Mouse (Mus musculus): Measurements from ENCODE around the gene Pafah1b1. TPM values are rescaled to one million over a fixed set of nuclear protein-coding genes. Genes with fewer than 3 reads are reported as not detected.

Pafah1b1 gene
- 44.0 and 44.5 TPM in 2 replicates for polyA plus RNA-seq (2015; fragmentation: Nextera tagmentation; extraction: Ambion mirVana)

- Histone ChIP-seq H3K4me2 (replicated peaks) (peak within 1 kb of the TSS; percentile 69), H3K4me3 (replicated peaks) (peak within 1 kb of the TSS; percentile 93), H3K27me3 (no peaks in the 10 kb centered on the region), H3K27ac (replicated peaks) (peak within 1 kb of the TSS; percentile 99), H3K9me3 (replicated peaks) (no peaks in the 10 kb centered on the region), H3K9ac (peak within 1 kb of the TSS; percentile 95), H3K36me3 (no peaks in the 10 kb centered on the region), H3K4me1 (peaks cover 19% of the 10 kb centered on the region; the same call in 1 of the 2 replicates)
- WGBS = under 1% methylated on average over 54 of the region's 56 CpGs
- ATAC-seq (ENCODE audit: insufficient number of reproducible peaks, low FRiP score, low TSS enrichment, low read depth) = peak; percentile 99
Measured at GRCm38 (mm10) chr11:74724235-74724791, at the start of gene Pafah1b1. Pafah1b1 (minus strand) TSS chr11:74724670.

GRCm38 (mm10) chr11:74772386-74772785, 47.9 kb upstream of the Pafah1b1 start:
- Histone ChIP-seq H3K27ac (replicated peaks) (no peak overlapping the region), H3K27me3 (no peaks in the 10 kb centered on the region), H3K4me1 (peaks cover 21% of the 10 kb centered on the region), H3K4me2 (replicated peaks) (no peak overlapping the region), H3K9ac (no peak overlapping the region), H3K9me3 (replicated peaks) (no peaks in the 10 kb centered on the region), H3K36me3 (peaks cover 30% of the 10 kb centered on the region), H3K4me3 (replicated peaks) (no peak overlapping the region)
- ATAC-seq (ENCODE audit: insufficient number of reproducible peaks, low FRiP score, low TSS enrichment, low read depth) = no peak
- WGBS = 93% methylated on average over 2 of the region's 2 CpGs

- WGBS = 51% methylated on average over 4 of the region's 4 CpGs
- no peak for ATAC-seq (ENCODE audit: insufficient number of reproducible peaks, low FRiP score, low TSS enrichment, low read depth)
- peak overlapping the region; percentile 93 for H3K4me3 ChIP-seq (replicated peaks)
- H3K9ac ChIP-seq = no peak overlapping the region
- H3K4me1 ChIP-seq = peaks cover 21% of the 10 kb centered on the region
- H3K27ac ChIP-seq (replicated peaks) = peak overlapping the region; percentile 97; the same call in 1 of the 2 replicates
- H3K36me3 ChIP-seq = peaks cover 26% of the 10 kb centered on the region
- no peaks in the 10 kb centered on the region for H3K9me3 ChIP-seq (replicated peaks)
- H3K4me2 ChIP-seq (replicated peaks) = peak overlapping the region; percentile 79
- H3K27me3 ChIP-seq = no peaks in the 10 kb centered on the region
Measured at GRCm38 (mm10) chr11:74771650-74772049, 47.2 kb upstream of the Pafah1b1 start.

GRCm38 (mm10) chr11:74771234-74771633, 46.8 kb upstream of the Pafah1b1 start:
- Histone ChIP-seq H3K4me3 (replicated peaks) (peak overlapping the region; percentile 93), H3K4me1 (peaks cover 21% of the 10 kb centered on the region), H3K27me3 (no peaks in the 10 kb centered on the region), H3K27ac (replicated peaks) (peak overlapping the region; percentile 97), H3K9ac (peak overlapping the region; percentile 82), H3K36me3 (peaks cover 25% of the 10 kb centered on the region), H3K9me3 (replicated peaks) (no peaks in the 10 kb centered on the region), H3K4me2 (replicated peaks) (peak overlapping the region; percentile 79)
- no peak for ATAC-seq (ENCODE audit: insufficient number of reproducible peaks, low FRiP score, low TSS enrichment, low read depth)
- 13% methylated on average over 8 of the region's 8 CpGs for WGBS

- H3K4me3 ChIP-seq (replicated peaks) = peak within 1 kb of the TSS; percentile 93
- under 1% methylated on average over 43 of the region's 43 CpGs for WGBS
- no peaks in the 10 kb centered on the region for H3K9me3 ChIP-seq (replicated peaks)
- H3K36me3 ChIP-seq = peaks cover 20% of the 10 kb centered on the region
- peak within 1 kb of the TSS; percentile 82 for H3K9ac ChIP-seq
- no peaks in the 10 kb centered on the region for H3K27me3 ChIP-seq
- peak within 1 kb of the TSS; percentile 97 for H3K27ac ChIP-seq (replicated peaks)
- peak; percentile 92 for ATAC-seq (ENCODE audit: insufficient number of reproducible peaks, low FRiP score, low TSS enrichment, low read depth)
- peak within 1 kb of the TSS; percentile 79 for H3K4me2 ChIP-seq (replicated peaks)
- H3K4me1 ChIP-seq = peaks cover 21% of the 10 kb centered on the region
Measured at GRCm38 (mm10) chr11:74770595-74771207, 46.2 kb upstream of the Pafah1b1 start, which contains the start of gene Mettl16. Mettl16 (plus strand) TSS chr11:74770830.

GRCm38 (mm10) chr11:74770037-74770436, 45.6 kb upstream of the Pafah1b1 start:
- Histone ChIP-seq H3K9me3 (replicated peaks) (no peaks in the 10 kb centered on the region), H3K9ac (0 out of 2 replicates have a peak overlapping the region, but pooled peaks have one; percentile 50), H3K4me1 (peaks cover 21% of the 10 kb centered on the region), H3K4me3 (replicated peaks) (peak overlapping the region; percentile 93), H3K36me3 (peaks cover 13% of the 10 kb centered on the region), H3K4me2 (replicated peaks) (peak overlapping the region; percentile 73), H3K27me3 (no peaks in the 10 kb centered on the region), H3K27ac (replicated peaks) (peak overlapping the region; percentile 97)
- no peak for ATAC-seq (ENCODE audit: insufficient number of reproducible peaks, low FRiP score, low TSS enrichment, low read depth)
- WGBS = 74% methylated on average over 9 of the region's 9 CpGs

- 33% methylated on average over 6 of the region's 6 CpGs for WGBS
- Histone ChIP-seq H3K9ac (no peak overlapping the region), H3K36me3 (no peaks in the 10 kb centered on the region), H3K4me2 (replicated peaks) (no peak overlapping the region), H3K9me3 (replicated peaks) (no peaks in the 10 kb centered on the region), H3K27ac (replicated peaks) (no peak overlapping the region), H3K27me3 (no peaks in the 10 kb centered on the region), H3K4me3 (replicated peaks) (no peak overlapping the region), H3K4me1 (peaks cover 21% of the 10 kb centered on the region)
- ATAC-seq (ENCODE audit: insufficient number of reproducible peaks, low FRiP score, low TSS enrichment, low read depth) = no peak
Measured at GRCm38 (mm10) chr11:74768045-74768444, 43.6 kb upstream of the Pafah1b1 start.

GRCm38 (mm10) chr11:74767469-74767868, 43.0 kb upstream of the Pafah1b1 start:
- WGBS = 86% methylated on average over 4 of the region's 4 CpGs
- Histone ChIP-seq H3K4me1 (peaks cover 20% of the 10 kb centered on the region), H3K9ac (no peak overlapping the region), H3K9me3 (replicated peaks) (no peaks in the 10 kb centered on the region), H3K4me2 (replicated peaks) (no peak overlapping the region), H3K4me3 (replicated peaks) (no peak overlapping the region), H3K27ac (replicated peaks) (no peak overlapping the region), H3K27me3 (no peaks in the 10 kb centered on the region), H3K36me3 (no peaks in the 10 kb centered on the region)
- ATAC-seq (ENCODE audit: insufficient number of reproducible peaks, low FRiP score, low TSS enrichment, low read depth) = no peak

GRCm38 (mm10) chr11:74763960-74764625, 39.6 kb upstream of the Pafah1b1 start:
- no peak overlapping the region for H3K4me2 ChIP-seq (replicated peaks)
- no peaks in the 10 kb centered on the region for H3K9me3 ChIP-seq (replicated peaks)
- H3K4me3 ChIP-seq (replicated peaks) = no peak overlapping the region
- no peaks in the 10 kb centered on the region for H3K4me1 ChIP-seq
- 71% methylated on average over 10 of the region's 10 CpGs for WGBS
- H3K27ac ChIP-seq (replicated peaks) = no peak overlapping the region
- no peak for ATAC-seq (ENCODE audit: insufficient number of reproducible peaks, low FRiP score, low TSS enrichment, low read depth)
- H3K27me3 ChIP-seq = no peaks in the 10 kb centered on the region
- H3K36me3 ChIP-seq = no peaks in the 10 kb centered on the region
- no peak overlapping the region for H3K9ac ChIP-seq

GRCm38 (mm10) chr11:74761011-74761705, 36.7 kb upstream of the Pafah1b1 start:
- Histone ChIP-seq H3K27ac (replicated peaks) (no peak overlapping the region), H3K4me3 (replicated peaks) (no peak overlapping the region), H3K36me3 (no peaks in the 10 kb centered on the region), H3K4me2 (replicated peaks) (no peak overlapping the region), H3K9ac (no peak overlapping the region), H3K27me3 (no peaks in the 10 kb centered on the region), H3K4me1 (no peaks in the 10 kb centered on the region), H3K9me3 (replicated peaks) (no peaks in the 10 kb centered on the region)
- WGBS = 65% methylated on average over 12 of the region's 12 CpGs
- ATAC-seq (ENCODE audit: insufficient number of reproducible peaks, low FRiP score, low TSS enrichment, low read depth) = no peak

GRCm38 (mm10) chr11:74756631-74757030, 32.2 kb upstream of the Pafah1b1 start:
- no peak overlapping the region for H3K27ac ChIP-seq (replicated peaks)
- ATAC-seq (ENCODE audit: insufficient number of reproducible peaks, low FRiP score, low TSS enrichment, low read depth) = no peak
- 75% methylated on average over 2 of the region's 2 CpGs for WGBS

More at GRCm38 (mm10) chr11:74756631-74757030, 32.2 kb upstream of the Pafah1b1 start:
- Histone ChIP-seq H3K27me3 (no peaks in the 10 kb centered on the region), H3K4me3 (replicated peaks) (no peak overlapping the region), H3K36me3 (no peaks in the 10 kb centered on the region), H3K9me3 (replicated peaks) (no peaks in the 10 kb centered on the region), H3K4me2 (replicated peaks) (no peak overlapping the region), H3K4me1 (no peaks in the 10 kb centered on the region), H3K9ac (no peak overlapping the region)

All from embryonic facial prominence, embryonic 15.5 days (tissue).